Mouse (Mus musculus) spleen, adult 2 months (tissue): ENCODE data around the gene Mlh3.

ENCODE experiments used
- CTCF ChIP-seq: fragments of 200-500 bp; IDR thresholded peaks from 2 replicates; pipeline ENCODE4 v1.5.1; 2011; ENCODE audit warnings: mild to moderate bottlenecking, inconsistent platforms; ENCODE audit not compliant: insufficient read depth, insufficient read length, insufficient replicate concordance; ENCODE audit errors: extremely low read depth
- POLR2A ChIP-seq: fragments of 200-500 bp; IDR thresholded peaks from 2 replicates; pipeline ENCODE4 v1.6.1; 2011; ENCODE audit warnings: low read depth, low read length, inconsistent platforms

DNA sequence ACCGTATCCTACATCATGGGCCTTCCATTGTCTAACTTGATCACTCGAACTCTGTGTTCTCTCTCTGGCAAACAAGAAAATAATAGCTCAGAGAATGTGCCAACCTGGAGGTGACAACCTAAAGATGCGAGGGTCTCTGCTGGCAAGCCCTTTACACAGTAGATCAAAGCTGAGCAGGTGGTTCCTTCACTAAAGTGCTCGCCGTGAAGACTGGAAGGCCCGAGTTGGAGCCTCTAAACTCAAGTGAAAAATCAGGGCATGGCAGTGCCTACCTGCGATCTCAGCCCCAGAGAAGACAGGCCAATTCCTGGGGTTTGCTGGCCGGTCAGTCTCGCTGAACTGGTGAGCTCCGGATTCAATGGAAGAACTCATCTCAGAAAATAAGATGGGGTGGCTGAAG lies 77.3 kb downstream of the Mlh3 start:
- TF ChIP-seq CTCF: no peak
- no peak for TF ChIP-seq POLR2A
